Mouse (Mus musculus) urinary bladder, postnatal 36 days (tissue): ENCODE measurements around the gene Cfap58.

Experiments
- DNase-seq, 2 experiments: peaks; one replicate each; pipeline ENCODE4 v3.0.0; 2022; ENCODE audit warnings: low spot score in 2 of 2, mixed read lengths in 1 of 2

The Cfap58 gene

DNA sequence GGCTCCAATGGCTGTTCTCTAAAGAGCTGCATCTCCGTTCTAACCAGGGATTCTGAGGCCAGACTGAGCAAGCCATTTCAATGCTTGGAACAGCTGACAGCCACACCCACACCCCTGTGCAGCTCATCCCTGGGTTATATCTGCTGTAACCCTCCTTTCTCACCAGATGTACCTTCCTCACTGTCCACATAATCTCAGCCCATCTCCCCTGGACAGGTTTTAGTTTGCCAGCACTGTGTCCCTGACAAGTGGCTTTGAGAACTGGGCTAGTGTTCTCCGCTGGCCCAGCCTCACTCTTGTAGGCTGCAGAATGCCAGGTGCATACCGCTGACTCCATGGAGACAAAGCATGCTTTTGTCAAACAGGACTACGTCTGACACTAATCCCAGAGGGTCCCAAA, 20.1 kb upstream of the Cfap58 start:
- no peak for DNase-seq

- DNase-seq = no peak
These were observed 19.5 kb upstream of the Cfap58 start for GRCm38 (mm10) chr19:47918016-47918415.

DNA sequence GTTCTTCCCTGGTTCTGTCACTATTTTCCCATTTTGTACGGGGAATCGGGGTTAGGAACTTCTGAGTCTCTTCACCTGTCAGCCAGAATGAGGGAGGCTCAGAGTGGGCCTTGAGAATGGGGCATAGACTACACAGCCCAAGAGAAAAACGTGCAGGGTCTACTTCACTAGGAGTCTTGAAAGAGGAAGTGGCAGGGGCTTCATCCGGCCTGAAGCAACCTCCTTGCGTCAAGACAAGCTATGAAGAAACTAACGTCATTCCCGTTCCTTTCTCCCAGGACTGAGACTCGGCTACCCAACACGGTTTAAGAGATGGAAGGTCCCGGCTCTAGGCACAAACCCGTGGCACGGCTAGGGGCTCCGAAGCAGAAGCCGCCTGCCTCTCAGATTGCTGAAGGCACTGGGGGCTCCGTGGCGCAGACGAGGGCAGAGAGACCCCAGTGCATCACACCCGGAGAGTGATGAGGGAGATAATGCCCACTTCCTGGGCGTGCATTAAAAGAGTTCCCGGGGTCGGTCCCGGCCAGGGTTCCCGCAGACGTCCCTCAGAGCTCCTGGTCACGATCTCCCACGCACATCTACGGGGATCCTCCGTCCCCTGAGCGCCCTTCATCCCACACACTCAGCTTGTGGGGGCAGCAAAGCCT, 18.9 kb upstream of the Cfap58 start:
- no peak for DNase-seq

- peak; percentile 82 to 83 for DNase-seq
These were observed 18.1 kb upstream of the Cfap58 start, which contains the start of the genes Cfap43 and Itprip for GRCm38 (mm10) chr19:47919126-47919965. TSS of gene Cfap43 (minus strand) at chr19:47919287. TSS of gene Itprip (minus strand) at chr19:47919299.

- DNase-seq = no peak
These were observed 17.5 kb upstream of the Cfap58 start for GRCm38 (mm10) chr19:47919966-47920375.

GRCm38 (mm10) chr19:47925819-47926218, 11.7 kb upstream of the Cfap58 start:
- DNase-seq = no peak

DNA sequence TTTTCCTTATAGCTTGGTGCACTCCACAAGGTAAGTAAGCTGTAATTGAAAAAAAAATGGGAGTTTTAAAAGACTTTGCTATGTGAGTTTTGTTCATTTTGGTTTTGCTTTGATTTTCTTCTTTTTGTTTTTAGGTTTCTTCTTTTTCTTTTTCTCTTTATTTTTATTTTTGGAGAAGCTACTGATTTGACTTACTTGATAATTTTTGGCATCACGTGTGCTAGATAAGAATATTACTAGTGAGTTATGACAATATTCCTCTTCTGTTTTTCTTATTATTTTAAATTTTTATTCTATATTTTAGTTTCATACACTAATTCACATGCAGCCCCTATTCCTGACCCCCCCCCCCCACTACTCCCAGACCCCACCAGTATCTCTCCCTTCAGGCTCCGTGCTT, 10.4 kb upstream of the Cfap58 start:
- DNase-seq = no peak

DNA sequence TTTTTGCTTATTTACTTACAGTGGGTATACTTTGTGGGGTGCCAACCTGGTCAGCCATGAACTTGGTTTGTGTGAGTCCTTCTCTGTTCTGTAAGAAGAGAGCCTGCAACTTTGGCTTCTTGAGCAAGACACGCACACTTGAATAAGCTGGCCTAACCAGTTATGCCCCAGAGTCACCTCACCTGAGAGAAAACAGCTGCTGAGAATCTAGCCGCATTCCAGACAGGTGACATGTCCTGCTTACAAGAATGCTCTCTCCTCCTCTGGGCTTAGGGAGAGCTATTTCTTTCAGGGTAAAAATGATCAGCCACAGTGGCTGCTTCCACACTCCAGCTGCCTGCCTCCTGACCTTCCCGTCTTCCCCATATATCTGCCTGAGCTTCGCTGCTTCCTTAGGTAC, 8.4 kb upstream of the Cfap58 start:
- DNase-seq = peak; percentile 47 to 54

- no peak for DNase-seq
These were observed 5.4 kb upstream of the Cfap58 start for GRCm38 (mm10) chr19:47931982-47932638.

DNA sequence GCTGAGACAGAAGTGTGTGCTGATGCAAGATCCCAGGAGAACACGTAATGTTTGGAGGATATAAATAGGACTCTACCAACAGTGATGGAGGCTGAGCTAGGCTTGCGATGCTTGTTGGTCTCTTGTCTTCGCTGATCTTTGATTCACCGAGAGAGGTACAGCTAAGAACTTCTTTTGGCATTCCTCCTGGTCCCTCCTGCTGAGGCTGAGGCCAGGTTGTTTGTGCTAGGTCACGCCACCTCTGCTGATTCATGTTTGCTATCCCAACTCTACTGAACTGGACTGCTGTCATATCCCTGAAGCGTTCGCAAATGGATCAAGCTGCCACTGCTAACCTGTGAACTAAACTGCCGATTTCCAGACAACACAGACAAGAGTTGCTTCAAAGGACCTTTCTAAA, 3.3 kb upstream of the Cfap58 start:
- no peak for DNase-seq

- DNase-seq = peak in 1 of 2 experiments; percentile 13
These were observed 2.7 kb upstream of the Cfap58 start for GRCm38 (mm10) chr19:47934636-47935238.

- DNase-seq = no peak
These were observed 1.9 kb upstream of the Cfap58 start for GRCm38 (mm10) chr19:47935530-47935929.

DNA sequence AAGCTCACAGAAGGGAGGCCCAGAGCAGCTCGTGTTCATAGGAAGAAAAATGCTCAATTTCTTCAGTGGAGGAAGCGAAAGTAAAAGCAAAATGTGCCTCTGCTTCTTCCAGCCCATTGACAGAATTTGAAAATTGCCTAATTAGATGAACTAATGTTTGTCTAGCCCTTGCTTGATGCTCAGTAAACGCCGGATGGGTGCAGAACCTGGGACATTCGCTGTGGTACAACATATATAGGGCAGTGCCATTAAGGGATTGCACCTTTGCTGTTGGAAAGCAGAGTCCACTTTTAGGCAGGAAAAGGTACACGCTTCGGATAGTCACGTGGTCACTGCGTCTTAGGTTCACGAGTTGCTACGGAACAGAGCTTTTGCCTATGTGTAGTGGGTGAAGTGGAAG, 985 bp upstream of the Cfap58 start:
- DNase-seq = no peak

DNA sequence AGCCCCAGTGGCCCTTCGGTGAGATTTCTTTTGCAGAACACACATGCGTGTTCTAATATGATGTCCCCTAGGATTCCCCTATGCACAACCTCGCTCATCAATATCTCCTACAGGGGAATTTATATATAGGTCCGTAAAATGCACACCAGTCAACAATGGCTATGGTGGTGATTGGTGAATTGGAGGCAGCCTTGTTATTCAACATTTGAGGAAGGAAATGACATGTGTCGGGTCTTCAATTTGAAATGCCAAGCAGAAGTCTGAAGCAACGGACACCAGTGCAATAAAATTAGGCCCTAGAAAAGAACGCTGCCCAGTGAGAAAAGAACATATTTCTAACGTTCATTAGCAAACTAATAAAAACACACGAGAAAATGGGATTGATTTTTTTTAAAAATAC, 537 bp upstream of the Cfap58 start:
- no peak for DNase-seq

DNA sequence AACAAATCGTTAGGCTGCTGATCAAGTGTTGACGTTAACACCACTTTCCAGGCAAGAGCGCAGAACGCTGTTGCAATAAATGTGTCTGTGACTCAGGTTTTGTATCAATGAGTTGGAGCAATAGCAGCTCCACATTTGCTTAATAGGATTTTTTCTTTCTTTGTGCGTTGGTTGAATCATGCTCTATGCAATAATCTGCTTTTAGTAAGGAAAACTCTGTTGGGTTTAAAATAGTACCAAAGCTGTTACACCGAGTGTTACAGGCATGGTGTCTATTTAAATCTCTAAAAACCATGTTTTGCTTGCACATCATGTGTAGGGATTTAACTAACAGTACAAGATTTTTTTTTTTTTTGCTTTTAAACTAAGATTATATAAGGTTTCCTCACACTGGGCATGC, 1.9 kb downstream of the Cfap58 start:
- no peak for DNase-seq

- no peak for DNase-seq
These were observed 9.5 kb downstream of the Cfap58 start for GRCm38 (mm10) chr19:47946821-47947465.

DNA sequence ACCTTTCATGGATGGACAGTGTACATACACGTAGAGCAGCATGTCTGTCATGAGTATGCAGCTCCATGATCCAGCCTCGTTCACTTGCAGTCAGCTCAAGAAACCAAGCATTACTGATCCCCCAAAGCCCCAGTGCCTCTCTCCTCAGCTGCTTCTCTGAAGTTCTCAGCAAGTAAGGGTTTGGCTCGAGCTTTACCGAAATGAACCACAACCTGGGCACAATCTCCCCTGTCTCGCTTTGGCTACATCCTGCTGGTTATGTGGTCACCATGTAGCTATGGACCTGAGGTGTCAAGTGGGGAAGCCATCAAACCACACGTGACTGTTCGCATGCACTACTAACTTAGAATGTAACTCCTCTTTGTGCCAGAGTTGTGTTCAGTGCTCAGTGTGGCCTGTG, 13.5 kb downstream of the Cfap58 start:
- no peak for DNase-seq

GRCm38 (mm10) chr19:47953169-47953568, 15.7 kb downstream of the Cfap58 start:
- DNase-seq = no peak

DNA sequence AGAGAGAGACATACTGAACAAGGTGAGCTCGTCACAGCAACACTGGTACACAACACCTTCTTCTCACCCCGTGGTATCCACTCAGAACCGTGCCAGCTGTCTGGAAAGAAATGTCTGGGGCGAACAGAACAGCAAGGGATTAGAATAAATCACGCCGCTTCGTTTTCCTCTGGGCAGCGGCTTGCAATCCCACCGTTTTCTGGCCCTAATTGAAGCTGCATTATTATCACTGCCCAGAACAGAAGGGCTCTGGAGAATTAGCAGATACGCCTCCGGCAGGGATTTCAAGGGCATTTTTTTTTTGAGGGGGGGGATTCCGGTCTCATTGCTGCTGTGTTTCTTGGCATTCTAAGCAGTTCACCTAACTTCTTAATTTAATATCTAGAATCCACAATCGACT, 20.7 kb downstream of the Cfap58 start:
- DNase-seq = no peak

DNA sequence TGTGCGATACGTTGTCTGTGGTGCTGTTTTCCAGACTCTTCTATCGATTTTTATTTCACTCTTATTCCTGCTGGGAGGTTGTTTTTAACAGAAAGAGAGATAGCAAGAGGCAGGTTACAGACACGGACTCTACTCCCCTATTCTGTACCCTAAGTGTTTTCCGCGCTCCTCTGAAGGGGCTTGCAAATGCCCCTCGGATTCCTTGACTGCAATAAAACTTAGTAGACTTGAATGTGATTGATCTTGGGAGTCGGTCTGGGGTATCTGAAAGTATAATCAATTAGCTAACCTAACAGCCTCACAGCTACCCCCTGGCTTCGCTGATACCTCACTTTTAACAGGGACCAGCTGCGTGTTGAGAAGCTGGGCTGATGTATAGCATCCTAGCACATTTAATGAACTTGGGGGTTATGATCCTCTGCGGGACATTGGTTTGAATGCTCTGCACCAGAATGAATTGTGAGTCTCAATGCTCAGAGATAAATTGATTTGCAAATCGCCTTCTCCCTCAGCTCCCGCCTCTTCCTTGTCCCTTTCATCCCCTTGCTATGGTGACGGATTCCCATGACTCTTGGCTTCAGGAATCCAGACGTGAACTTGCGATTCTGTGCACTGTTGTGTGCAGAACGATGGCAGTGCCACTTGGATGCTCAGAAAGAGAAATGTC, 31.7 kb downstream of the Cfap58 start:
- no peak for DNase-seq

DNA sequence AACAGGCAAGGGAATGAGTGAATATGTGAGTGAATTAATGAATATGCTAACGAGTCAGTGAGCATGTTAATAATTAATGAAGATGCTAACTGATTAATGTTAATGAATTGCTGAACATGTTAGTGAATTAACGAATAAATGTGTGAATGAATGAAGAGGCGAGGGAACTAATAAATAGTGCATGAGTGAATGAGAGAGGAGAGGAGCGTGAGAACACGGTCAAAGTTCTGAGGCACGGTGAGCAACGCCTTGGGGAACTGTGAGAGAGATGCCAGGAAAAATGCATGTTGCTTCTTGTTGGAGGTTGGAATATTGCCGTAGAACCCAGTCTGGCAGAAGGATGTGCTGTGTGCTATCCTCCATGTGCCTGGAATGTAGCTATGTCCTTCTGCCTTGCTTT, 33.6 kb downstream of the Cfap58 start:
- no peak for DNase-seq
